Mouse (Mus musculus) erythroblast, embryonic 14.5 days (primary cell): ENCODE measurements around the gene Tbc1d22a.

ENCODE experiments used
- GATA1 ChIP-seq: IDR thresholded peaks from 2 replicates; pipeline ENCODE4 v1.6.1; 2012; ENCODE audit warnings: low read length, inconsistent platforms, mixed read lengths
- TAL1 ChIP-seq: IDR thresholded peaks from 3 replicates; pipeline ENCODE4 v1.6.1; 2012; ENCODE audit warnings: low read length, inconsistent platforms, mixed read lengths

- TF ChIP-seq TAL1: no peak
- no peak for TF ChIP-seq GATA1
These were observed 148.3 kb downstream of the Tbc1d22a start for GRCm38 (mm10) chr15:86362306-86363150.
